Comparison of ENCODE assay signal across 15 mouse cellular contexts in the genomic region with DNA sequence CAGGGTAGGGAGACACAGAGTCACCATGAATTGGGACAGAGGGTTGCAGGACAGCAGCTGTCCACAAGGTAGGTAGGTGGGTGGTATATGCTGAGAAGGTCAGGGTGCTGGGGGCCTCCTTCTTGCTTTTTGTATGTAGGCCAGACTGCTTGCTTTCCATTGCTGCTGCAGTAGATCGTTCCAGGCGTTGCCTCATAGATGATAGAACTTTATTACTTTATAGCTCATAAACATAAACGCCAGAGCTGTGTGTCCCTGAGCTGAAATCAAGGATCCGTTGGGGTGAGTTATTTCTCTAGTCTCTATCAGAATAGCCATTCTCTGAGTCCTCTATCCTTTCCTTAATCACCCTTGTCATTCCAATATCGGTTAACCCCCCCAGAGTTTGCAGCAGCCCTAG.
"Had no signal": no experiment of that assay in that cellular context is flagged by ENCODE, and none has a peak within 500 bp of the region (broad histone marks: within the 10 kb centered on the region; RNA-seq: fewer than 3 reads in every experiment).

No protein-coding gene starts in this region.

- H3K4me3 ChIP-seq: neural tube, embryonic 15.5 days; stomach, embryonic 15.5 days had no signal

- H3K27me3 ChIP-seq: neural tube, embryonic 15.5 days; stomach, embryonic 15.5 days had no signal

- H3K4me1 ChIP-seq: neural tube, embryonic 15.5 days; stomach, embryonic 15.5 days had no signal

- DNase-seq: retina, postnatal 1 day; right cerebral cortex, adult 18-20 months; right cerebral cortex, postnatal 14 days; right cerebral cortex, postnatal 25 days; right cerebral cortex, postnatal 4 days; spleen, adult 18-20 months; thymus, adult 18-20 months; thymus, adult 2 months; thymus, postnatal 14 days; thymus, postnatal 25 days; thymus, postnatal 36 days; thymus, postnatal 4 days had no signal

- H3K4me2 ChIP-seq: neural tube, embryonic 15.5 days; stomach, embryonic 15.5 days had no signal

- H3K27ac ChIP-seq: neural tube, embryonic 15.5 days; stomach, embryonic 15.5 days; stomach, postnatal 0 days had no signal

- H3K9me3 ChIP-seq: neural tube, embryonic 15.5 days; stomach, embryonic 15.5 days had no signal

- H3K36me3 ChIP-seq: neural tube, embryonic 15.5 days; stomach, embryonic 15.5 days had no signal

- H3K9ac ChIP-seq: neural tube, embryonic 15.5 days; stomach, embryonic 15.5 days had no signal
